Mouse (Mus musculus) hindbrain, embryonic 13.5 days (tissue): ENCODE measurements at regions not wholly inside any gene's neighbourhood (a gene's known extent, or its start where the extent isn't known, plus 50 kb on each side); places are given as distances from the start of the nearest gene placed in this dataset.

Experiments
- ATAC-seq: fragments of 200-750 bp; cut with Nextera tagmentation; 2 replicates; pipeline ENCODE4 v1.8.0; 2017; ENCODE audit warnings: moderate TSS enrichment; ENCODE audit not compliant: low FRiP score
- H3K27ac ChIP-seq: fragments of 300-500 bp; sonication (generic); 2 replicates; pipeline ENCODE4 v1.5.1; 2015; ENCODE audit warnings: inconsistent platforms, mild to moderate bottlenecking, moderate library complexity
- H3K27me3 ChIP-seq: fragments of 300-500 bp; sonication (generic); 2 replicates; pipeline ENCODE4 v1.6.1; 2015; ENCODE audit warnings: mild to moderate bottlenecking, inconsistent platforms
- H3K36me3 ChIP-seq: fragments of 300-500 bp; sonication (generic); 2 replicates; pipeline ENCODE4 v1.6.1; 2015; ENCODE audit warnings: mild to moderate bottlenecking, inconsistent platforms
- H3K4me1 ChIP-seq: fragments of 300-500 bp; sonication (generic); replicated peaks from 2 replicates; pipeline ENCODE4 v1.6.1; 2015; ENCODE audit warnings: inconsistent platforms
- H3K4me2 ChIP-seq: fragments of 300-500 bp; sonication (generic); 2 replicates; pipeline ENCODE4 v1.6.1; 2015; ENCODE audit warnings: inconsistent platforms, mild to moderate bottlenecking, moderate library complexity
- H3K4me3 ChIP-seq: fragments of 300-500 bp; sonication (generic); 2 replicates; pipeline ENCODE4 v1.5.1; 2015; ENCODE audit warnings: mild to moderate bottlenecking, inconsistent platforms
- H3K9ac ChIP-seq: fragments of 300-500 bp; sonication (generic); 2 replicates; pipeline ENCODE4 v1.6.1; 2015; ENCODE audit warnings: mild to moderate bottlenecking, inconsistent platforms
- H3K9me3 ChIP-seq: fragments of 300-500 bp; sonication (generic); 2 replicates; pipeline ENCODE4 v1.6.1; 2016; ENCODE audit warnings: inconsistent platforms
- WGBS: fragments of 180-500 bp; shearing (Covaris S2); methylation state at CpG from one replicate; pipeline ENCODE4 v1.1.7; 2015; 5-methylcytosine and 5-hydroxymethylcytosine counted together

DNA sequence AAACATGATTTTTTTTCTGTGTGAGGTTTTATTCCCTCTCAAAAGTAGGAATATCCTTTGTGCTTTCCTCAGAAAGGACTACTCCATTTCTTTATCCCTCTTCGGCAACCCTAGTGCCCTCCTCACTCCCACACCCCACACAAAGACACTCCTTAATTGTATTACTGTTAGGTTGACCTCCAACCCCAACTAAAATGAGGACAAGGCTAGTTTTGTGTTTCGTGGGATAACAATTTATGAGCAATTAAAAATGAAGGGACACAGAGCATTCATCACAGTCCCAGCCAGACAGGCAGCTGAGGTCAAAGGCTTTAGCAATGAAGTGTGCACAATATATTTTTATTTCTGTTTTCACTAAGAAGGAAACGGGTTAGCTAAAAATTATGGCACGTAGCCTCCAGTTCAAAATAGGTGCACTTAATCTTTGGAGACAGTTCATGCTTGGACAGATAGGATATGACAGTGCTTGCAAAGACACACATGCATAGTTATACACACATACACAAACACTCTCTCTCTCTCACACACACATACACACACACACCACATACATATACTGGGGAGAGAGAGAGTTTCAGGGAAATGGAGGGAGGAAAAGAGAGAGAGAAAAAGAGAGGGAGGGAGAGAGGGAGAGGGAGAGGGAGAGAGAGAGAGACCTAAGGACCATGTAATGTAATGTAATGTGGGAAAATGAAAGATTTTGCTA lies 498.8 kb upstream of the Pou3f2 start:
- 28% methylated on average over 4 of the region's 4 CpGs for WGBS
- Histone ChIP-seq H3K9me3 (no peaks in the 10 kb centered on the region), H3K4me3 (no peak overlapping the region), H3K27ac (no peak overlapping the region), H3K36me3 (no peaks in the 10 kb centered on the region), H3K9ac (no peak overlapping the region), H3K27me3 (no peaks in the 10 kb centered on the region), H3K4me1 (peaks cover 4% of the 10 kb centered on the region; the same call in 1 of the 2 replicates), H3K4me2 (no peak overlapping the region)
- no peak for ATAC-seq

DNA sequence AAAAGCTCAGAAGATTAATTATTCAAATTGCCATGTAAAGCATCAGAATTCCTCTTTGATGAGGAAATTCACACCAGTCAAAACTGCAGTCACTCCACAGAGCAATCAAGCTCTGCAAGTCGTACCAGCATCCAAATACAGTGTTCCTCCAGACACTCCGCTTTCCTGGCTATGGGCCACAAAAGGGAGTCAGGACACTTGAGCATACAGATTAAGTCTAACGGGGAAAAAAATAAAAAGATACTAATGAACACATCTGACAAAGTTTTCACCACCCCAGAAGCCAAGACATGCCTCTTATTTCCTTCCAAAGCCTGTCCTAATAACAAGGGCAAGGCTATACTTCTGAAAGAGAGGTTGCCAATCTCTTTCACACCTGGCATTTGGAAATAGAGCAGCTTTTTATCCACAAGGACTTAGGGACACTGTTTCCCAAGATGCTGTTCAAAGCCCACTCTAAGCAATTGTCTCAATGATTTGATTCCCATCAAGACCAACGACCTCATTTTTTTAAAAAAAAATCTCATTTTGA lies 485.5 kb upstream of the Pou3f2 start:
- Histone ChIP-seq H3K27me3 (no peaks in the 10 kb centered on the region), H3K27ac (no peak overlapping the region), H3K4me3 (no peak overlapping the region), H3K9ac (no peak overlapping the region), H3K4me1 (peaks cover 8% of the 10 kb centered on the region), H3K36me3 (no peaks in the 10 kb centered on the region), H3K4me2 (no peak overlapping the region), H3K9me3 (no peaks in the 10 kb centered on the region)
- 64% methylated on average over 4 of the region's 4 CpGs for WGBS
- no peak for ATAC-seq

DNA sequence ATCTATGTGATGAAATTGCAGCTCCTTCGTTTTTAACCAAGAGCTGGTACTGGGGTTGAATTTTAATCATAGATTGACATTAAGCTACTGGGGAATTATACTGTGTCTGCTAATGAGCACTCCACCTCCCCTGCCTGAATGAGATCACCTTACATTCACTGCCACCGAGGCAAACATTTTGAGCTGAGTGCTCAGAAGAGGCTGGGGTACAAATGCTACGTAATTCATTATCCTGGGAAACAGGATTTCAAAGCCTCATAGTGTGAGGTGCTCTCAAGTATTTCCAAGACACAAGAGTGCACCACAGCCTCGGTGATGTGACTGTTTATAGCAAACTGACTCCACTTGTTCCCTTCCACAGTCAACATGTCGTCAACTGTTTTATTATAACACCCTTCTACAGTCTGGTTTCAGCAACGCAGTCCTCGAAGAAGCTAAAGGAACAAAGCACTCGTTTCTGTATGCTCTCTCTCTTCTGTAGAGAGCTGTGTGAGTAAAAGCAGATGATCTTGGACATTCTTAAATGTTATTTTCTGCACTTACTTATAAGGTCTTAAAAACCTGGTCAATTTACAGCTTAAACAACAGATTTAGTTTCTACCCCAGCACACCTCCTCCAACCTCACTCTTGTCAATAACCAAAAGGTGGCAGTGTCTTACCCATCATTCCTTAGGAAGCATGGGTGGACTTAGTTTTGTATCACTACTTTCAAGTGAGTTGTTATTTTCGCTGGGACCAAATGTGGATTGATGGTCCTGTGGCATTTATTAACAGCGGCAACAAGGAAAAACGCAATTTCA lies 484.8 kb upstream of the Pou3f2 start:
- WGBS = 60% methylated on average over 11 of the region's 11 CpGs
- no peak overlapping the region for H3K27ac ChIP-seq
- ATAC-seq = no peak
- H3K36me3 ChIP-seq = no peaks in the 10 kb centered on the region
- no peak overlapping the region for H3K4me3 ChIP-seq
- no peaks in the 10 kb centered on the region for H3K27me3 ChIP-seq
- H3K4me1 ChIP-seq = peaks cover 8% of the 10 kb centered on the region
- H3K9ac ChIP-seq = no peak overlapping the region
- H3K4me2 ChIP-seq = no peak overlapping the region
- H3K9me3 ChIP-seq = no peaks in the 10 kb centered on the region

DNA sequence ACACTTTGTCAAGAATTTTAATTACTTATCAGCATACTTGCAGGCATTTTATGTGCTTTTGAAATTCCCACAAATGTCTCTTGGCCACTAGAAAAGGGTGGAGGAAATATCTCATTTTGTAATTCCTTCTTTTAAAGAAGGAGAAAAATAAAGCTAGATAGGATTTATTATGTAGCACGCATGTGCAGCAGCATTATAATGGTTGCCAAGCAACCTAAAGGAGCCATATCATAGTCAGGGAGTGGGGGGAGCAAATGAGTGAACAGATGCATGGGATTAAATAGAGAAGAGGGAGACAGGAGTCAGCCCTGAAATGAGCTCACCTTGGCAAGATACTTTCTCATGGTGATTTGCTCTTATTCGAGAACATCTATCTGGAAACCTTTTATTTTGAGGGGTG lies 483.0 kb upstream of the Pou3f2 start:
- peak; percentile 77; the same call in 1 of the 2 replicates for ATAC-seq
- Histone ChIP-seq H3K36me3 (no peaks in the 10 kb centered on the region), H3K4me2 (no peak overlapping the region), H3K27me3 (no peaks in the 10 kb centered on the region), H3K9me3 (no peaks in the 10 kb centered on the region), H3K9ac (no peak overlapping the region), H3K4me3 (no peak overlapping the region), H3K4me1 (peaks cover 8% of the 10 kb centered on the region), H3K27ac (no peak overlapping the region)
- 39% methylated on average over 2 of the region's 2 CpGs for WGBS

- H3K4me3 ChIP-seq = no peak overlapping the region
- no peak overlapping the region for H3K9ac ChIP-seq
- H3K36me3 ChIP-seq = no peaks in the 10 kb centered on the region
- no peak overlapping the region for H3K4me2 ChIP-seq
- peaks cover 8% of the 10 kb centered on the region for H3K4me1 ChIP-seq
- ATAC-seq = no peak
- no peaks in the 10 kb centered on the region for H3K27me3 ChIP-seq
- WGBS = 3% methylated on average over 5 of the region's 5 CpGs
- no peaks in the 10 kb centered on the region for H3K9me3 ChIP-seq
- no peak overlapping the region for H3K27ac ChIP-seq
Observed at GRCm38 (mm10) chr4:22970495-22970894, 482.3 kb upstream of the Pou3f2 start.

- Histone ChIP-seq H3K36me3 (no peaks in the 10 kb centered on the region), H3K4me2 (no peak overlapping the region), H3K4me1 (peaks cover 16% of the 10 kb centered on the region), H3K9ac (no peak overlapping the region), H3K4me3 (no peak overlapping the region), H3K9me3 (no peaks in the 10 kb centered on the region), H3K27ac (no peak overlapping the region), H3K27me3 (no peaks in the 10 kb centered on the region)
- ATAC-seq = no peak
- 45% methylated on average over 1 of the region's 1 CpGs for WGBS
Observed at GRCm38 (mm10) chr4:22949422-22949821, 461.3 kb upstream of the Pou3f2 start.

DNA sequence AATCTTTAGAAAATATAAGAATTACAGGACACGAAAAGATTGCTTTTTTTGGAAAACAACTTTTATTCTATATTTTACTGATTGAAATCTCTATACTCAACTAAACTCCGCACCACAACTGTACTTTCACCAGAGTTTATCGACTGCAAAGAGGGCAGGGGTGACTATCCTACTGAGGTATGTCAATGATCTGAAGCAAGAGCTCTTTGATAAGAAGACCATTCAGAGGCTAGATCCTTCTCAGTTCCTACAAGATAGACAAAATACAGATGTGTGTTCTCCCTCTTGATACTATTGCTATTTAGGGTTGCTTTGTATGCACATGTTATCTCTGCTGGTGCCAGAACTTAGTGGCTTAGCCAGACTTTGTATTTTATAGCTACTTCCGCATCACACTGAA lies 460.7 kb upstream of the Pou3f2 start:
- 95% methylated on average over 4 of the region's 4 CpGs for WGBS
- H3K4me1 ChIP-seq = peaks cover 16% of the 10 kb centered on the region
- no peaks in the 10 kb centered on the region for H3K9me3 ChIP-seq
- no peak for ATAC-seq
- H3K27ac ChIP-seq = no peak overlapping the region
- H3K27me3 ChIP-seq = no peaks in the 10 kb centered on the region
- H3K36me3 ChIP-seq = no peaks in the 10 kb centered on the region
- no peak overlapping the region for H3K4me3 ChIP-seq
- H3K4me2 ChIP-seq = no peak overlapping the region
- H3K9ac ChIP-seq = no peak overlapping the region

- WGBS = 36% methylated on average over 7 of the region's 7 CpGs
- peak; percentile 96 for ATAC-seq
- Histone ChIP-seq H3K36me3 (no peaks in the 10 kb centered on the region), H3K27me3 (no peaks in the 10 kb centered on the region), H3K9me3 (no peaks in the 10 kb centered on the region), H3K4me2 (peak overlapping the region; percentile 18; the same call in 1 of the 2 replicates), H3K4me1 (peaks cover 16% of the 10 kb centered on the region), H3K4me3 (no peak overlapping the region), H3K27ac (peak overlapping the region; percentile 45; the same call in 1 of the 2 replicates), H3K9ac (0 out of 2 replicates have a peak overlapping the region, but pooled peaks have one; percentile 16)
Observed at GRCm38 (mm10) chr4:22946788-22947406, 458.7 kb upstream of the Pou3f2 start.

DNA sequence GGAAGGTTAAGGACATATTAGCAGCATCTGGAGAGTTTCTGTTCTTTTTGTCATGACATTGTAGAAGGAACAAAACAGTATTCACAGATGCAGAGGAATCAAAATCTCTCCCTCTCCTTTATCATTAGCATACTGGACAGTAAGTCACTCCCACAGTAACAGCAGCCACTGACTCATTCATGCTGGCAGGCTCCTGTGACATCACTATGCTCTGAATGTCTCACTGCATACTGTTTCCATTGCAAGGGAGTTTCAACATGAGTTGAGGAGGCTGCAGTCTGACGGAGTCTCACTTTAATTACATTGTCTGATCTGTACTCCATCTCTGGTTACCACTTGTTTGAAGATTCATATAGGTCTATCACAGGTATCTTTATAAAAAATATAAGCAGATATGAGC lies 450.1 kb upstream of the Pou3f2 start:
- no peak overlapping the region for H3K4me3 ChIP-seq
- H3K4me1 ChIP-seq = no peaks in the 10 kb centered on the region
- no peak overlapping the region for H3K9ac ChIP-seq
- H3K9me3 ChIP-seq = no peaks in the 10 kb centered on the region
- no peak overlapping the region for H3K27ac ChIP-seq
- no peaks in the 10 kb centered on the region for H3K36me3 ChIP-seq
- no peaks in the 10 kb centered on the region for H3K27me3 ChIP-seq
- ATAC-seq = no peak
- no peak overlapping the region for H3K4me2 ChIP-seq
- 61% methylated on average over 1 of the region's 1 CpGs for WGBS

GRCm38 (mm10) chr4:22924181-22924580 lies 436.0 kb upstream of the Pou3f2 start:
- no peaks in the 10 kb centered on the region for H3K36me3 ChIP-seq

GRCm38 (mm10) chr4:22914886-22915285 lies 426.7 kb upstream of the Pou3f2 start:
- no peak overlapping the region for H3K27ac ChIP-seq
- WGBS = 56% methylated on average over 5 of the region's 5 CpGs
- H3K27me3 ChIP-seq = no peaks in the 10 kb centered on the region
- no peak for ATAC-seq
- no peak overlapping the region for H3K4me2 ChIP-seq
- no peaks in the 10 kb centered on the region for H3K36me3 ChIP-seq
- H3K9me3 ChIP-seq = no peaks in the 10 kb centered on the region
- no peak overlapping the region for H3K4me3 ChIP-seq
- no peaks in the 10 kb centered on the region for H3K4me1 ChIP-seq
- H3K9ac ChIP-seq = no peak overlapping the region

More at GRCm38 (mm10) chr4:22924181-22924580, 436.0 kb upstream of the Pou3f2 start:
- WGBS = 88% methylated on average over 8 of the region's 8 CpGs
- no peak for ATAC-seq
- Histone ChIP-seq H3K27me3 (no peaks in the 10 kb centered on the region), H3K9ac (no peak overlapping the region), H3K9me3 (no peaks in the 10 kb centered on the region), H3K4me2 (no peak overlapping the region), H3K4me3 (no peak overlapping the region), H3K27ac (no peak overlapping the region), H3K4me1 (peaks cover 4% of the 10 kb centered on the region; the same call in 1 of the 2 replicates)

GRCm38 (mm10) chr4:22892694-22893046 lies 404.5 kb upstream of the Pou3f2 start:
- no peak overlapping the region for H3K4me3 ChIP-seq
- no peak overlapping the region for H3K9ac ChIP-seq
- no peaks in the 10 kb centered on the region for H3K36me3 ChIP-seq
- no peak overlapping the region for H3K4me2 ChIP-seq
- H3K4me1 ChIP-seq = peaks cover 4% of the 10 kb centered on the region; the same call in 1 of the 2 replicates
- no peaks in the 10 kb centered on the region for H3K9me3 ChIP-seq
- no peaks in the 10 kb centered on the region for H3K27me3 ChIP-seq
- 53% methylated on average over 4 of the region's 4 CpGs for WGBS
- H3K27ac ChIP-seq = no peak overlapping the region
- peak; percentile 59; the same call in 1 of the 2 replicates for ATAC-seq
